Mouse (Mus musculus): ENCODE measurements around the gene Itgb7.

Gene Itgb7

GRCm38 (mm10) chr15:102224186-102224991, 7.4 kb downstream of the Itgb7 start:
- DNase-seq = peak; percentile 91

GRCm38 (mm10) chr15:102222386-102222785, 9.4 kb downstream of the Itgb7 start:
- DNase-seq = no peak

- no peak for DNase-seq
Observed at GRCm38 (mm10) chr15:102217325-102217724, 14.4 kb downstream of the Itgb7 start.

GRCm38 (mm10) chr15:102216459-102217228, 15.1 kb downstream of the Itgb7 start:
- DNase-seq = no peak

GRCm38 (mm10) chr15:102215624-102216023, 16.1 kb downstream of the Itgb7 start:
- DNase-seq = no peak

GRCm38 (mm10) chr15:102214132-102214531, 17.6 kb downstream of the Itgb7 start:
- DNase-seq = no peak

- no peak for DNase-seq
Observed at GRCm38 (mm10) chr15:102211895-102212294, 19.8 kb downstream of the Itgb7 start.

GRCm38 (mm10) chr15:102210816-102211215, 20.9 kb downstream of the Itgb7 start:
- no peak for DNase-seq

- no peak for DNase-seq
Observed at GRCm38 (mm10) chr15:102209114-102209513, 22.6 kb downstream of the Itgb7 start.

- DNase-seq = no peak
Observed at GRCm38 (mm10) chr15:102208092-102208561, 23.6 kb downstream of the Itgb7 start.

GRCm38 (mm10) chr15:102207351-102207750, 24.4 kb downstream of the Itgb7 start:
- DNase-seq = no peak

GRCm38 (mm10) chr15:102205779-102206178, 26.0 kb downstream of the Itgb7 start:
- DNase-seq = no peak

GRCm38 (mm10) chr15:102204674-102205505, 26.9 kb downstream of the Itgb7 start, which contains the start of gene Csad:
Gene Csad, minus strand, starts transcription at chr15:102204724.
- DNase-seq = peak; percentile 9

GRCm38 (mm10) chr15:102203835-102204381, 27.8 kb downstream of the Itgb7 start:
- peak; percentile 86 for DNase-seq

- DNase-seq = peak; percentile 98
Observed at GRCm38 (mm10) chr15:102202971-102203834, 28.5 kb downstream of the Itgb7 start, which contains the start of gene Zfp740. Gene Zfp740, plus strand, starts transcription at chr15:102203249.

GRCm38 (mm10) chr15:102198841-102199240, 32.9 kb downstream of the Itgb7 start:
- no peak for DNase-seq

GRCm38 (mm10) chr15:102195373-102195772, 36.4 kb downstream of the Itgb7 start:
- no peak for DNase-seq

GRCm38 (mm10) chr15:102194439-102194838, 37.3 kb downstream of the Itgb7 start:
- no peak for DNase-seq

GRCm38 (mm10) chr15:102193652-102194051, 38.1 kb downstream of the Itgb7 start:
- no peak for DNase-seq

- DNase-seq = no peak
Observed at GRCm38 (mm10) chr15:102192820-102193386, 38.8 kb downstream of the Itgb7 start.

GRCm38 (mm10) chr15:102192271-102192812, 39.4 kb downstream of the Itgb7 start:
- no peak for DNase-seq
